Mouse (Mus musculus) testis, adult 2 months (tissue): ENCODE measurements at regions not wholly inside any gene's neighbourhood (a gene's known extent, or its start where the extent isn't known, plus 50 kb on each side); places are given as distances from the start of the nearest gene placed in this dataset.

Experiments used
- H3K27ac ChIP-seq: fragments of 200-500 bp; 2 replicates; pipeline ENCODE4 v1.5.1; 2012; ENCODE audit warnings: low read depth, low read length; ENCODE audit not compliant: control insufficient read depth, insufficient read depth
- H3K27me3 ChIP-seq: fragments of 200-500 bp; 2 replicates; pipeline ENCODE4 v1.6.1; 2012; ENCODE audit warnings: mild to moderate bottlenecking, low read length, moderate library complexity; ENCODE audit not compliant: control insufficient read depth, insufficient read depth
- H3K36me3 ChIP-seq: fragments of 200-500 bp; 2 replicates; pipeline ENCODE4 v1.6.1; 2012; ENCODE audit warnings: mild to moderate bottlenecking, low read length; ENCODE audit not compliant: control insufficient read depth, insufficient read depth
- H3K4me1 ChIP-seq: fragments of 200-500 bp; 2 replicates; pipeline ENCODE4 v1.6.1; 2012; ENCODE audit warnings: low read length; ENCODE audit not compliant: control insufficient read depth, insufficient read depth
- H3K4me3 ChIP-seq: fragments of 200-500 bp; 2 replicates; pipeline ENCODE4 v1.5.1; 2012; ENCODE audit warnings: low read depth, mild to moderate bottlenecking, low read length, moderate library complexity, mixed read lengths; ENCODE audit not compliant: control insufficient read depth
- CTCF ChIP-seq: fragments of 200-500 bp; IDR thresholded peaks from 2 replicates; pipeline ENCODE4 v1.5.1; 2012; ENCODE audit warnings: low read depth, mild to moderate bottlenecking, inconsistent platforms, low read length, moderate library complexity; ENCODE audit not compliant: control insufficient read depth, insufficient read depth, insufficient replicate concordance
- POLR2A ChIP-seq: fragments of 200-500 bp; IDR thresholded peaks from 2 replicates; pipeline ENCODE4 v1.6.1; 2012; ENCODE audit warnings: low read depth, mild to moderate bottlenecking, inconsistent platforms, low read length, moderate library complexity; ENCODE audit not compliant: control insufficient read depth

DNA sequence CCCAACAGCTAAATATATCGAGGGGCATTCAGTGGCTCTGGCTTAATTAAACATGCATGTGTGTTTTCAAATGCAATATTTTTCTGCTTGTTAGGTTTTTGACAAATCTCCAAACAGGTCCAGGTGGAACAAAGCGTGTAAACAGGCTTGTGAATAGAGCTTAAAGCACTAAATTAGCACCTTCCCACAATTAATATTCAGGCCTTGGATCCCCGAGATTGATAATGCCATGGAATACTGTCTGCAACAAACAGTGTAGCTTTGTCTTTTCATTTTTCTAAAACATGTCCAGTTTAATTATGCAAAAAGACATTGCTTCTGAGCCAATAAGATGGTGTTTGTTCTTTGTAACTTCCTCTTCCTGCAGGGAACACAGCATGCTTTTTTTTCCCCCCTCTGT lies 258.9 kb downstream of the Barhl2 start:
- Histone ChIP-seq H3K36me3 (no peaks in the 10 kb centered on the region), H3K4me3 (no peak overlapping the region), H3K27ac (no peak overlapping the region), H3K4me1 (peaks cover 4% of the 10 kb centered on the region), H3K27me3 (no peaks in the 10 kb centered on the region; the same call in 1 of the 2 replicates)
- TF ChIP-seq POLR2A (no peak), CTCF (no peak)

DNA sequence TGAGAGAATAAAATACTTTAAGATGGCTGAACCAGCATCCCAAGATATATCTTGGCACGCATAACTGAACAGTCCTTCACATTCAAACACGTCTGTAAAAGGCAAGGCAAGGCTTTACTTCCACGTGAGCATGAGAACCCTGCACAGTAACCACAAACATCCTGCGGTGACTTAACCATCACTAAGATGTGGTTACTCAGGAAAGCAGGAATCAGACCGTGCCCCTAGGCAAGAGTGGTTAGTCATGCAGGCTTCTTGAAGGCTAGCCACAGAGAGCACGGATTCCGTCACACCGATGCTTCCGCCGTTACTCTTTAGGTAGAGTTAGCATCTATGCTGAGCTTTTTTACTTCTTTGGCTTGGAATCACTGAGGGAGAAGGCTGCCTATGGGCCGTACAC lies 266.8 kb downstream of the Barhl2 start:
- H3K4me1 ChIP-seq = no peaks in the 10 kb centered on the region
- no peak overlapping the region for H3K4me3 ChIP-seq
- TF ChIP-seq CTCF (no peak), POLR2A (no peak)
- no peak overlapping the region for H3K27ac ChIP-seq
- H3K27me3 ChIP-seq = no peaks in the 10 kb centered on the region
- no peaks in the 10 kb centered on the region for H3K36me3 ChIP-seq

DNA sequence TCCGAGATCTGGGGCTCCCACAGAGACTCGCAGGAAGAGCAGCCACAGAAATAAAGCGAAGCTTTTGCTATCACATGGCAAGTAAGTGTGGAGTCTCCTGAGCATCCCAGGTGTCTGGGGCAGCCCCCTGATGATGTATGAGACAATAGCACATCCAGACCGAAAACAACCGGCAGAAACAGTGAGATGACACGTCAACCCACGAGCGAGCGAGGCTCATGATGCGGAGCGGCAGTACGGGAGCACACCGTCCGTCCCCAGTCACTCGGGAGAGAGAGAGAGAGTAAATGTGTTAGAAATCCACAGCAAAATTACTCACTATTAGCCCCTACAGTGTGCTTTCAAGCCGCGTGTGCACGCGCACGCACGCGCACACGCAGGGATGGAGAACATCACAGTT lies 276.2 kb downstream of the Barhl2 start:
- no peaks in the 10 kb centered on the region for H3K27me3 ChIP-seq
- no peaks in the 10 kb centered on the region for H3K36me3 ChIP-seq

DNA sequence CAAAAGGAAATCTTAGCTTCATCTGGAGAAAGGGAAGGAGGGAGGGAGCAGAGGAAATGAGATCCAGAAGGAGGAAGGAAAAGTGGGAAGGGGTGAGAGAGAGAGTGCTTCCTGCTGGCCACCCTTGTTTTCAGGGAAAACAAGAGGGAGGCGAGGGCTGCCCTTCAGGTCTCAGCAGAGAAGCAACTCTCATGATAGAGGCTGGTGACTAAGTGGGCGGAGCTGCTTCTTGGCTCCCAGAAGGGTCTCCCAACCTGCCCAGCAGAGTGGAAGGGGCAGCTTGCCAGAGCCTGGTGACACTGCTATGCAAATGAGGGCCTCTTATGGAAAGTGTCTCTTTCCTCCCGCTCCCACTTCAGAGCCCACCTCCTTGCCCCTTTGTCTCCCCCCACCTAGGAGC lies 285.8 kb downstream of the Barhl2 start:
- no peak for TF ChIP-seq CTCF
- no peak for TF ChIP-seq POLR2A
- H3K36me3 ChIP-seq = no peaks in the 10 kb centered on the region
- no peaks in the 10 kb centered on the region for H3K4me1 ChIP-seq
- no peak overlapping the region for H3K27ac ChIP-seq
- H3K4me3 ChIP-seq = no peak overlapping the region
- H3K27me3 ChIP-seq = no peaks in the 10 kb centered on the region

More for the DNA sequence above, 276.2 kb downstream of the Barhl2 start:
- H3K27ac ChIP-seq = no peak overlapping the region
- H3K4me1 ChIP-seq = peaks cover 2% of the 10 kb centered on the region; the same call in 1 of the 2 replicates
- TF ChIP-seq POLR2A (no peak), CTCF (no peak)
- H3K4me3 ChIP-seq = no peak overlapping the region

DNA sequence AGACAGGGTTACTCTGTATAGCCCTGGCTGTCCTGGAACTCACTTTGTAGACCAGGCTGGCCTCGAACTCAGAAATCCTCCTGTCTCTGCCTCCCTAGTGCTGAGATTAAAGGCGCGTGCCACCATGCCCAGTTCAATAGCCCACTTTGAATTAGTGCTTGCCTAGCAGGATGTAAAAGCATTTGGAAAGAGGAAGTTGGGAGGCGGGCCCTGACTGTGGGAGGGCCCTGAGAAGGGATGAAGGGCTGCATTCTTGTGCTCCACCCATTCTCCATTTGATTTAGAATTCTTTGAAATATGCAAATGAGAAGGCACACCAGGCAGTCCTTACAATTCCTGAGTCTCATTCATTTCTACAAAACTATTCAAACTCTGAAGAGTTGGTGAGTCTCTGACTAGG lies 287.6 kb downstream of the Barhl2 start:
- Histone ChIP-seq H3K36me3 (no peaks in the 10 kb centered on the region), H3K4me1 (no peaks in the 10 kb centered on the region), H3K27ac (no peak overlapping the region), H3K27me3 (no peaks in the 10 kb centered on the region), H3K4me3 (no peak overlapping the region)
- no peak for TF ChIP-seq POLR2A
- no peak for TF ChIP-seq CTCF

DNA sequence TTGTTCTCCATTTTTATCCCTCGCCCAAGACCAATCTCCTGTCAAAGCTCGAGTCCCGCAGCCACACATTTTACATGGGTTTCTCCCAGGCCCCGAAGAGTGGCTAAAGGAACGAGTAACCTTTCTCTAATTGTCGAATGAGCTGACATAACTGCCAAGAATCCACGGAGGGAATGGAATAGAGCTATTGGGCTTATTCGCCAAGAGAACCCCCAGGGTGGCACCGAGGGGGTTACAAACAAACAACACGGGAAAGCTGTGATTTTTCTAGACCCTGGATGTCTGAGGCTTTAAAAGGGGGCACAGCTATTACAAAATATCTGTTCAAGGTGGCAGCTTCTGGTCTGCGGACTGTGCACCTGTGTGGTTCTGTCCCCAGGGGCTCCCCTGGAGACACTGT lies 290.4 kb downstream of the Barhl2 start:
- Histone ChIP-seq H3K27ac (no peak overlapping the region), H3K4me3 (no peak overlapping the region), H3K4me1 (no peaks in the 10 kb centered on the region), H3K36me3 (no peaks in the 10 kb centered on the region), H3K27me3 (no peaks in the 10 kb centered on the region)
- no peak for TF ChIP-seq CTCF
- no peak for TF ChIP-seq POLR2A

DNA sequence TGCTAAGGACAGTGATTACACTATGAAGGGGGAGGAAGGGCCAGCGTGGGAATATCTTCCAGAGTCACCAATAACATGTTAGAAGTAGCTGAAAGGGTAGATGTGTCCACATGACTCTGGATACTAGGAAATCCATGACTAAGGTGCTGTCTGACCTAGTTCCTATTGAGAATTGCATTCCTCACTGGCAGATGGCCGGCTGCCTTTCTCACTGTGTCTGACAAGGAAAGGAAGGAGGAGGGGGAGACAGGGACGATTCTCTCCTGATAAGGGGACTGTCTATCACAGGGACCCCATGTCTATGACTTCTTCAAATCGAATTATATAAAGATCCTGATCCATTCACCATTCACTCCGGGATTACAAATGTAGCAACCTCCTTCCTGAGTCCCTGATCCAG lies 289.9 kb downstream of the Zfp326 start:
- Histone ChIP-seq H3K4me1 (no peaks in the 10 kb centered on the region), H3K36me3 (no peaks in the 10 kb centered on the region), H3K27me3 (no peaks in the 10 kb centered on the region), H3K27ac (no peak overlapping the region), H3K4me3 (no peak overlapping the region)
- TF ChIP-seq CTCF (no peak), POLR2A (no peak)

DNA sequence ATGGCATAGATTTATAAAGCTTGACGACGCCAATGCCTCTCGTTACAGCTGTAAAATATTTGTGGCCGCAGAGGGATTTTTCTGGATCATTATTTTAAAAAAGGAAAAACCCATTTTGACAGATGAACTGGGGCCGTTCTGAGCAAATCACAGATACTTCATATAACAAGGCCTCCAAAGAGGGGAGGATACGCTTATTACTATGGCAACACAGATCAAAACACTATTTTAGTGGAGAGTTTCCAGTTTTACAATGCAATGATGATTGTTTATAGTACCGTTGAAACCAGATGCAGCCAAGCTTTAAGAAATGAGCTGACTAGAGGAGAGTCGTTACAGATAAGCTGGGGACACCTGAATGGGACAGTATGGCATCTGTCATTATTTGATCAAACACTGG lies 287.8 kb downstream of the Zfp326 start:
- Histone ChIP-seq H3K27ac (no peak overlapping the region), H3K36me3 (no peaks in the 10 kb centered on the region), H3K4me3 (no peak overlapping the region), H3K27me3 (no peaks in the 10 kb centered on the region), H3K4me1 (no peaks in the 10 kb centered on the region)
- TF ChIP-seq POLR2A (no peak), CTCF (no peak)
